Mouse (Mus musculus): ENCODE data around the gene Zg16.
"Not testable (repeated sequence)": the region's sequence is repeated elsewhere in the genome, so short reads cannot be mapped to it uniquely, and the experiment has no call there.

The Zg16 gene

GRCm38 (mm10) chr7:127103960-127104359, 16.8 kb upstream of the Zg16 start:
- DNase-seq, result no peak

- no peak for DNase-seq
These were observed 15.0 kb upstream of the Zg16 start for GRCm38 (mm10) chr7:127102148-127102547.

- no peak for DNase-seq
These were observed 14.4 kb upstream of the Zg16 start for GRCm38 (mm10) chr7:127101451-127102016.

GRCm38 (mm10) chr7:127099528-127099927, 12.4 kb upstream of the Zg16 start:
- DNase-seq, result no peak

- DNase-seq, result no peak
These were observed 11.8 kb upstream of the Zg16 start for GRCm38 (mm10) chr7:127098950-127099349.

GRCm38 (mm10) chr7:127098521-127098920, 11.4 kb upstream of the Zg16 start:
- no peak for DNase-seq

GRCm38 (mm10) chr7:127096456-127096855, 9.3 kb upstream of the Zg16 start:
- no peak for DNase-seq

- no peak for DNase-seq
These were observed 6.8 kb upstream of the Zg16 start for GRCm38 (mm10) chr7:127093914-127094313.

- DNase-seq, result no peak
These were observed 4.2 kb upstream of the Zg16 start, which contains the start of gene AI467606 for GRCm38 (mm10) chr7:127091114-127091896. TSS of gene AI467606 (plus strand) at chr7:127091359.

- no peak for DNase-seq
These were observed 3.3 kb upstream of the Zg16 start for GRCm38 (mm10) chr7:127090154-127091113.

GRCm38 (mm10) chr7:127088901-127089845, 2.0 kb upstream of the Zg16 start:
- DNase-seq, result no peak

- no peak for DNase-seq
These were observed 955 bp upstream of the Zg16 start for GRCm38 (mm10) chr7:127088083-127088482.

GRCm38 (mm10) chr7:127085751-127086150, 1.4 kb downstream of the Zg16 start:
- DNase-seq, result not testable (repeated sequence)

GRCm38 (mm10) chr7:127084794-127085193, 2.3 kb downstream of the Zg16 start:
- DNase-seq, result no peak

- no peak for DNase-seq
These were observed 3.4 kb downstream of the Zg16 start for GRCm38 (mm10) chr7:127083689-127084088.

- DNase-seq, result no peak
These were observed 4.1 kb downstream of the Zg16 start for GRCm38 (mm10) chr7:127082995-127083394.

GRCm38 (mm10) chr7:127082271-127082670, 4.9 kb downstream of the Zg16 start:
- no peak for DNase-seq

GRCm38 (mm10) chr7:127080045-127080444, 7.1 kb downstream of the Zg16 start:
- DNase-seq, result no peak

GRCm38 (mm10) chr7:127077692-127078091, 9.4 kb downstream of the Zg16 start:
- DNase-seq, result no peak

- no peak for DNase-seq
These were observed 10.9 kb downstream of the Zg16 start for GRCm38 (mm10) chr7:127076188-127076587.

- no peak for DNase-seq
These were observed 13.9 kb downstream of the Zg16 start for GRCm38 (mm10) chr7:127073221-127073620.

- DNase-seq, result no peak
These were observed 16.2 kb downstream of the Zg16 start for GRCm38 (mm10) chr7:127070871-127071413.

Measured in right cerebral cortex, postnatal 4 days (tissue).